Mouse (Mus musculus): Measurements from ENCODE around the gene Cxcl2.

- no peak for TF ChIP-seq EP300 (IDR thresholded peaks at IDR 0.05; ENCODE audit: low read depth)
- no peak for TF ChIP-seq CTCF (IDR thresholded peaks at IDR 0.05; ENCODE audit: low read depth)
These were observed 27.0 kb upstream of the Cxcl2 start for GRCm38 (mm10) chr5:90876471-90877172.

Data from liver, embryonic 14.5 days (tissue).